Mouse (Mus musculus) ES-E14 (cell line): ENCODE measurements at regions not wholly inside any gene's neighbourhood (a gene's known extent, or its start where the extent isn't known, plus 50 kb on each side); places are given as distances from the start of the nearest gene placed in this dataset.

Source experiments
- DNase-seq: peaks from one replicate; pipeline ENCODE4 v3.0.0-alpha.2; 2013; ENCODE audit warnings: low read depth, low spot score
- H3K27ac ChIP-seq: 2 replicates; pipeline ENCODE4 v1.5.1; 2012; ENCODE audit warnings: low read depth, mild to moderate bottlenecking, low read length, moderate library complexity, mixed read lengths; ENCODE audit not compliant: poor library complexity, insufficient read depth, severe bottlenecking
- H3K36me3 ChIP-seq: 2 replicates; pipeline ENCODE4 v1.6.1; 2012; ENCODE audit warnings: mild to moderate bottlenecking, low read length, moderate library complexity, mixed read lengths; ENCODE audit not compliant: control insufficient read depth, poor library complexity, insufficient read depth, severe bottlenecking
- H3K4me1 ChIP-seq, 2 experiments: fragments of 150-350 bp in 1 of 2; sonication (generic) in 1 of 2; 2 replicates each; pipeline ENCODE4 v1.6.1; 2012; ENCODE audit warnings: low read length in 2 of 2, mild to moderate bottlenecking in 1 of 2, mixed read lengths in 1 of 2; ENCODE audit not compliant: control insufficient read depth in 2 of 2, insufficient read depth in 2 of 2, poor library complexity in 1 of 2
- H3K4me3 ChIP-seq, 2 experiments: fragments of 150-350 bp in 1 of 2; sonication (generic) in 1 of 2; 2 replicates each; pipeline ENCODE4 v1.5.1; 2012; ENCODE audit warnings: low read length in 2 of 2, low read depth in 1 of 2, mild to moderate bottlenecking in 1 of 2, mixed read lengths in 1 of 2; ENCODE audit not compliant: insufficient read depth in 1 of 2, poor library complexity in 1 of 2, severe bottlenecking in 1 of 2
- H3K9ac ChIP-seq: 2 replicates; pipeline ENCODE4 v1.6.1; 2012; ENCODE audit warnings: low read depth, mild to moderate bottlenecking, low read length, mixed read lengths; ENCODE audit not compliant: poor library complexity, insufficient read depth, severe bottlenecking
- H3K9me3 ChIP-seq: fragments of 150-350 bp; sonication (generic); 2 replicates; pipeline ENCODE4 v1.6.1; 2012; ENCODE audit warnings: low read depth, mild to moderate bottlenecking, low read length; ENCODE audit not compliant: control insufficient read depth, insufficient read depth
- CHD2 ChIP-seq: IDR thresholded peaks from 2 replicates; pipeline ENCODE4 v1.6.1; 2014; ENCODE audit warnings: mild to moderate bottlenecking, low read depth, low read length, inconsistent platforms
- HCFC1 ChIP-seq: IDR thresholded peaks from 2 replicates; pipeline ENCODE4 v1.6.1; 2012; ENCODE audit warnings: low read length, inconsistent platforms, borderline replicate concordance; ENCODE audit not compliant: insufficient read depth
- MAFK ChIP-seq: IDR thresholded peaks from 2 replicates; pipeline ENCODE4 v1.6.1; 2014; ENCODE audit warnings: mild to moderate bottlenecking, low read depth, low read length, inconsistent platforms; ENCODE audit not compliant: insufficient read depth
- ZC3H11A ChIP-seq: IDR thresholded peaks from 2 replicates; pipeline ENCODE4 v1.6.1; 2012; ENCODE audit warnings: low read depth, mild to moderate bottlenecking, inconsistent platforms, low read length, borderline replicate concordance
- ZNF384 ChIP-seq: IDR thresholded peaks from 2 replicates; pipeline ENCODE4 v1.6.1; 2012; ENCODE audit warnings: low read depth, low read length, inconsistent platforms
- in situ Hi-C, 2 experiments: fragments of 600-800 bp; cut with MboI; formaldehyde crosslinking; loops; one replicate each; pipeline ENCODE4 v1.15.1; 2025; ENCODE audit warnings: low sequenced_read_pairs in 2 of 2, inconsistent platforms in 1 of 2; ENCODE audit not compliant: unreplicated experiment in 2 of 2

- Histone ChIP-seq H3K4me3 (no peak overlapping the region), H3K4me1 (no peaks in the 10 kb centered on the region), H3K9ac (no peak overlapping the region), H3K27ac (no peak overlapping the region), H3K36me3 (no peaks in the 10 kb centered on the region), H3K9me3 (no peaks in the 10 kb centered on the region)
- no peak for TF ChIP-seq ZNF384
- TF ChIP-seq MAFK = no peak
- TF ChIP-seq HCFC1 = no peak
- TF ChIP-seq ZC3H11A = no peak
- no peak for TF ChIP-seq CHD2
- in situ Hi-C loops = no loop called here
- DNase-seq = no peak
Measured at GRCm38 (mm10) chr17:45277516-45277915, 156.0 kb downstream of the Cdc5l start.

- in situ Hi-C loops = no loop called here
Measured at GRCm38 (mm10) chr17:45276686-45277405, 156.7 kb downstream of the Cdc5l start.

GRCm38 (mm10) chr17:45274894-45275293 lies 158.6 kb downstream of the Cdc5l start:
- Histone ChIP-seq H3K4me3 (no peak overlapping the region), H3K27ac (no peak overlapping the region), H3K36me3 (no peaks in the 10 kb centered on the region), H3K4me1 (no peaks in the 10 kb centered on the region), H3K9me3 (no peaks in the 10 kb centered on the region), H3K9ac (no peak overlapping the region)
- no peak for TF ChIP-seq HCFC1
- no peak for TF ChIP-seq MAFK
- TF ChIP-seq CHD2 = no peak
- TF ChIP-seq ZNF384 = no peak
- no peak for TF ChIP-seq ZC3H11A
- no peak for DNase-seq
- in situ Hi-C loops = no loop called here

More at GRCm38 (mm10) chr17:45276686-45277405, 156.7 kb downstream of the Cdc5l start:
- Histone ChIP-seq H3K36me3 (no peaks in the 10 kb centered on the region), H3K4me1 (no peaks in the 10 kb centered on the region), H3K9ac (no peak overlapping the region), H3K9me3 (no peaks in the 10 kb centered on the region), H3K27ac (no peak overlapping the region), H3K4me3 (no peak overlapping the region)
- no peak for TF ChIP-seq CHD2
- TF ChIP-seq HCFC1 = no peak
- no peak for TF ChIP-seq ZC3H11A
- TF ChIP-seq MAFK = no peak
- no peak for TF ChIP-seq ZNF384
- no peak for DNase-seq

GRCm38 (mm10) chr17:45266776-45267175 lies 166.8 kb downstream of the Cdc5l start:
- H3K4me3 ChIP-seq = no peak overlapping the region
- no peak overlapping the region for H3K27ac ChIP-seq
- in situ Hi-C loops = no loop called here
- no peak overlapping the region for H3K9ac ChIP-seq
- no peak for DNase-seq
- no peaks in the 10 kb centered on the region for H3K4me1 ChIP-seq
- H3K36me3 ChIP-seq = no peaks in the 10 kb centered on the region
- no peak for TF ChIP-seq ZC3H11A
- no peak for TF ChIP-seq HCFC1
- TF ChIP-seq CHD2 = no peak
- no peak for TF ChIP-seq ZNF384
- no peak for TF ChIP-seq MAFK
- H3K9me3 ChIP-seq = no peaks in the 10 kb centered on the region

GRCm38 (mm10) chr17:45265587-45265986 lies 167.9 kb downstream of the Cdc5l start:
- H3K4me3 ChIP-seq = no peak overlapping the region

More at GRCm38 (mm10) chr17:45265587-45265986, 167.9 kb downstream of the Cdc5l start:
- Histone ChIP-seq H3K36me3 (no peaks in the 10 kb centered on the region), H3K9ac (no peak overlapping the region), H3K9me3 (no peaks in the 10 kb centered on the region), H3K4me1 (no peaks in the 10 kb centered on the region), H3K27ac (no peak overlapping the region)
- TF ChIP-seq ZC3H11A (no peak), CHD2 (no peak), ZNF384 (no peak), HCFC1 (no peak)
- DNase-seq = no peak
- in situ Hi-C loops = no loop called here
